Mouse (Mus musculus) heart, postnatal 0 days (tissue): ENCODE measurements at regions not wholly inside any gene's neighbourhood (a gene's known extent, or its start where the extent isn't known, plus 50 kb on each side); places are given as distances from the start of the nearest gene placed in this dataset.

ENCODE experiments used
- CTCF ChIP-seq: IDR thresholded peaks from 2 replicates; pipeline ENCODE4 v1.5.1; 2016; ENCODE audit warnings: antibody characterized with exemption, control low read depth, low read depth
- EP300 ChIP-seq: IDR thresholded peaks from 2 replicates; pipeline ENCODE4 v1.6.1; 2016; ENCODE audit warnings: antibody characterized with exemption, low read depth

DNA sequence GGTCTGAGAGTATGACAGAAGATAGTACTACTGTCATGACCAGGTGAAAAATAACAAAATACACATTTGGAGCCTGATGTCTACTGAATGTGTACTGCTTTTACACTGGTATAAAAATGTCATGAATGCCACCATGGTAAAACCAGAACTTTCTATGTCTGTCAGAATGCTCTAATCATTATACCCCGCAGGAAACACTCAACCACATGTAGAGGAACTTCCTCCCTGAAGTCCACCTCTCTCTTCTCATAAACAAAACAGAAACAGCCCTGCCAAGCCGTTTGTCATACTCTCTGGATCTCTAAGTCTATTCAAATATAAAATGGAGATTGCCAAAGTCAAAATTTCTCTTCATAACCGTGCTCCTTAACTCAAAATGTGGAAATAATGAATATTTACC is 178.2 kb downstream of the Parm1 start:
- TF ChIP-seq EP300 (no peak), CTCF (no peak)
